Mouse (Mus musculus) embryo, embryonic 11.5 days (tissue): ENCODE measurements around the gene Gpx2.

ENCODE experiments used
- DNase-seq: peaks from one replicate; pipeline ENCODE4 v3.0.0-alpha.2; 2012; ENCODE audit warnings: low read depth, low spot score

The Gpx2 gene

DNA sequence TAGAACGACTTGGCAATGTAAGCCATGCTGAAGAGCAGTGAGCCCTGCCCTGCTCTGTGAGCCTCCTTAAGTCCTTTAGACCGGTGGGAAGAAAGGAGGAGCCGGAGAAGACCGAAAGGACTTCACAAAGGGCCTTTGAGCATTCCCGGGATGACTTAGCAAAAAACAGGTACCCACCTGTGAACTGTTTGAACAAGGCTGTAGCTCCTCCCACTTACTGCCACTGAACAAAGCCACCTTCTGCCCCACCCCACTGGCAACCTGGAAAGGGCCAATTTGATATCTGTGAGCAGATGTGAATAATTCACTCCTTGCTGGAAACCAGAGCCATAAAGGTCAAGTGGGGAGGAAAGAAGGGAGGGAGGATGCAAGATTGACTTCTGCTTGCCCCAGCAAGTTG lies at the start of gene Gpx2:
TSS of gene Gpx2 (minus strand) at position 205 of the 400 bp plus-strand sequence.
- DNase-seq, result no peak

DNA sequence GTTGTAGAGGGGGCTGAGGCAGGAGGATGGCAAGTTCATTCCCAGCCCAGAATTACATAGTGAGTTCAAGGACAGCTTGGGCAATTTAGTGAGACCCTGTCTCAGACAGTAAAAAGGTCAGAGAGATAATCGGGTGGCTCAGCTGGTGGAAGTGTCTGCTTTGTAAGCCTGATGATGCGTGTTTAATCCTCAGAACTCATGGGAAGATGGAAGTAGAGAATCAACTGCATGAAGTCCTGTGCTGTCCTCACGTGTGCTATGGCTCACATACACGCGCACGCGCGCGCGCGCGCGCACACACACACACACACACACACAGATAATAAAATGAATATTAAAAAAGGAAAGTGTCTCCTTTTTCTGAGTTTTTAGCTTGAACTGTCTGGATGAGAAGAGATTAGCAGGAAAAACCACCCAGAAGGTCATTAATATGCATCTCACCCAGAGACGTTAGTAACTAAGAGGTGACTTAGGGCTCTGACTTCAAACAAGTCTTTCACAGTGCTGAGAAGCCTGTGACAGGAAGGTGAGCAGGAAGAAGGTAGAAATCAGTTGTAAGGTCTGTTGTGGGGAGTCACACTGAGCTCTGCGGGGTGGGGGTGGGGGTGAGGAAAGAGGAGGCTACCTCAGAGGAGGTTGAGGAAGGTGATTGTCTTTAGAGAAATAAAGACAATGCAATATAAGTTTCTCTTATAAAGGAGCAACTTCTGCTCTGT lies 49.1 kb upstream of the Gpx2 start:
- DNase-seq, result no peak

DNA sequence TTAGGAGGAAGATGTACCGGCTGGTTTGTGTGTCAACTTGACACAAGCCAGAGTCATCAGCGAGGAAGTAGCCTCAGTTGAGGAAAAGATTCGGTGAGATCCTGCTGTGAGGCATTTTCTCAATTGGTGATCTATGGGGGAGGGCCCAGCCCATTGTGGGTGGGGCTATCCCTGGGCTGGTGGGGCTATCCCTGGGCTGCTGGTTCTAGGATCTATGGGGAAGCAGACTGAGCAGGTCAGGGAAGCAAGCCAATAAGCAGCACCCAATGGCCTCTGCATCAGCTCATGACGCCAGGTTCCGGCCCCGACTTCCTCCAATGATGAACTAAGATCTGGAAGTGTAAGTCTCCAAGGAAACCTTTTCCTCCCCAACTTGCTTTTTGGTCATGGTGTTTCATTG lies 44.7 kb upstream of the Gpx2 start:
- no peak for DNase-seq

DNA sequence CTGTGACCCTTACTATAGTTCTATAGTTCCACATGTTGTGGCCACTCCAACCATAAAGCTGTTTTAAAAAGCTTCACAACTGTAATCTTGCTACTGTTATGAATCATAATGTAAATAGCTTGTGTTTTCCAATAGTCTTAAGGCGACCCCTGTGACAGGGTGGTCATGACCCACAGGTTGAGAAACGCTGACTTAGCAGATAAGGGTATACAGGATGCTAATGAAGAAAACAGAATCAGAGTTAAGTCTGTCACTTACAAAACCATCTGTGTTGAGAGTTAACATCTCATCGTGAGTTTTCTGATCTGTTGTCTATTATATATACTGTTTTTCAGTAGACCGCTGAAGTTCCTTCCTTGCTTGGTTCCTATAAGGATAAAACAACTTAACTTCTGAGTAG lies 43.9 kb upstream of the Gpx2 start:
- no peak for DNase-seq

DNA sequence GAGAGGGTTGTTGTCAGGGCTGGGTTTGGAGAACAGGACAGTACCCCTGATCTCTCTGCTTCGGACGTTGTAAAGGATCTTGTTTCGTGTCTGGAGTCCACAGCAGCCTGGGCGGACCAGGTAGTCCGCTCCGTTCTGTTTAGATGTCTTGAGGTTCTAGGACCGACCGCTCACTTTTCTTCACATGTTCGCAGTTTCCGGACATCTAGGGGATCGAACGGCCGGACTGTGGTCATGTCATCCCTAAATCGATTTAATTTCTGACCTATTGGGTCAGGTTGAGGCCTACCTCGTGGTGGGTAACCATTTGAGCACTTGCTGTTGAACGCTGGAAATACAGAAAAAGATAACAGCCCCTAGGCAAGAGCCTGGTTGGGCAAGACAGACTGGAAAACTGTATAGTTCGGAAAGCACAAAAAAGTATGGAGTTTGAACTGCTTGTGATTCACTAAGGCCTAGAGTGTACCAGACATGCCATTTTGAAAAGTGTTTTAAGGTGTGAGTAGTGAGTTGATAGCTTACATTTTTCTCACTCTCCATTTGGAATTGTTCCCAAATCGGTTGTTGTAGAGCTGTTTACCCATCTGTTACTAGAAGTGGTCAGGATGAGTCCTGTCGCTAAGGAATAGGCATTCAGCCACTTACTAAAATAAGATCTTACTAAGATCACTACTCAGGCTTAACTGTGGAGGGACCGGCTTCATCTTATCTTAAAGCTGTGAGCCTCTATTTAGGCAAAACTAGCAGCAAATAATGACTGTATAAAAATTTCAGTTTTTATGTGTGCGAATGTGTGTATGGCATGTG lies 42.7 kb upstream of the Gpx2 start:
- DNase-seq, result no peak

DNA sequence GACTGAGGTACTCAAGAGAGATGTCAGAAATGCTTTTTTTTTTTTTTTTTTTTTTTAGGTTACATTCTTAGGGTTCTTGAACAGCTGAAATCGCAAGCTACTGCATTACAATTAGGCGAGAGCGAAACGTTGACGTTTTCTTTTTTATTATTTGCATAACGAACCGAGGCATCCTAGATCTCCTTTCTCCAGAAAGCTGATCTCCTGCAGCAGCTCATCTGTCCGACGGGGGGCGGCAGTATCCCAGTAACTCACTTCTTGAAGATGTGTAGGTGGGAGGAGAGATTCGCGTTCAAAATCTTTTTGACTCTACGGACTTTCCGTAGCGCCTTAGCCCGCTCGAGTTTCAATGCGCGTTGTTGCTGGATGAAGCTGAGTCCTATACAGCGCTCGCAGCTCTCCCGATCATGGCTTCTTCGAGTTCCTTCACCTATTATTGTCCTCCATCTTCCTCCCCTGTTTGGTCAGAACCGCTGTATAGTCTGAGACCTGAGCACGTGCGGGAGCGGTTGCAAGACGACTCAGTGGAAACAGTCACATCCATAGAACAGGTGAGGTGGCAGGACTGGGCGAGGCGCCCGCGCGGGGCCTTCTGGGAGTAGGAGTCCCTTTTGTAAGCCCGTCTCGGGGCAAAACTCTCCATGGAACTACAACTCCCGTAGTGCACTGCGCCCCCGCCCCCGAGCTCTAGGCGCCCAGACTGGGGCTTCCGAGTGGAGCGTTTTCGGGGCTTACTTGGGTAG lies 41.9 kb upstream of the Gpx2 start:
- DNase-seq, result peak; percentile 90

DNA sequence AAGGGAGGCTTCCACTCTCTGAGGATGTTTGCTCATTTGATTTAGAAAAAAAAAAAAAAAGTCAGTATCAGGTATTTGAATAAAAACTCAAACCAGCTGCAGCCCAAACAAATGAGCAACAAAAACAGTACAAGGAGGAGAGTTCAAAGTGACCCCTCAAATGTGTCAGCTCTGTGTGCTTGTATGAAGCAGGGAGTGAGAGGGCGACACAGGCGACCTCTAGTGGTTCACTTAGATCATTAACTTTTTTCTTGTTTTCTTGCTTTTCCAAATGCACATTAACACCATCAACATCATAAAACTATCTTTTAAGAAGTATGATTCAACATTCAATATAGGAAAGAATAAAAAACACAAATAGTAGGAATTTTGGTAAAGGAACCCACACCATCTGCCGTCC lies 37.4 kb upstream of the Gpx2 start:
- peak; percentile 31 for DNase-seq

DNA sequence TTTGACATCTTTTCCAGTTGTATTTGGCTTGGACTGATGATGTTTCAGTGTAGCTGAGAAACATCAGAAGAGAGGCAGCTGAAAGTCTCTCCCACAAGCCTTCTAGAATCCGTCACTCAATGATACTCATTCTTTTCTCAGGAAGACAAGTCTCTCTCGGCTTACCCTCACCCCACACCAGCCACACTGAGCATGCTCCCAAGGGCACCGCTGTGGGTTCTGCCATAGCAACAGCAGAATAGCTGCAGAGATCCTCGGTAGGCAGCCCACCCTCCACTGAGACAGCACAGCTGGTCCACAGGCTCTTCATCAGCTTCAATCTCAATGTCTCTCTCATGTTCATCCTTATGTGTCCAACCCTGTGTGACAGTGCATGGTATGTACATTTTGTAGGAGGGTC lies 29.9 kb upstream of the Gpx2 start:
- no peak for DNase-seq

DNA sequence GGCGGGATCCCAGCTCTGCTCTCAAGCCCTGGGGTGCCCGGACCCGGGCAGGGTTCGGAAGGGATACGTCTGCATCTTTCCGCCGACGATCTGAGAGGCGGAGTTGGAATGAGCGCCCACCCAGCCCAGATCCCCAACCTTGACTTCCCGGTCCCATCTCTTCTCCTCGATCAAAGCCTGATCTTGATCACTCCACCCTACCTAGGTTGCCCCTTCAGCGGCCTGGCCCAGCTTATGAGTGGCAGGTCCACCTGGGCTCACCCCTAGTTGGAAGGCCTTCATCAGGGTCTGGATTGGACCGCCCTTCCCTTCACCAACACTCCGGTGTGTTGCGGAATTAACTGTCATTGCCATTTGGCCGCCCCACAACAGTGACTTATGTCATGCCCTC lies 27.3 kb upstream of the Gpx2 start, which contains the start of gene Rab15:
TSS of gene Rab15 (minus strand) at position 258 of the 391 bp plus-strand sequence.
- DNase-seq, result no peak

DNA sequence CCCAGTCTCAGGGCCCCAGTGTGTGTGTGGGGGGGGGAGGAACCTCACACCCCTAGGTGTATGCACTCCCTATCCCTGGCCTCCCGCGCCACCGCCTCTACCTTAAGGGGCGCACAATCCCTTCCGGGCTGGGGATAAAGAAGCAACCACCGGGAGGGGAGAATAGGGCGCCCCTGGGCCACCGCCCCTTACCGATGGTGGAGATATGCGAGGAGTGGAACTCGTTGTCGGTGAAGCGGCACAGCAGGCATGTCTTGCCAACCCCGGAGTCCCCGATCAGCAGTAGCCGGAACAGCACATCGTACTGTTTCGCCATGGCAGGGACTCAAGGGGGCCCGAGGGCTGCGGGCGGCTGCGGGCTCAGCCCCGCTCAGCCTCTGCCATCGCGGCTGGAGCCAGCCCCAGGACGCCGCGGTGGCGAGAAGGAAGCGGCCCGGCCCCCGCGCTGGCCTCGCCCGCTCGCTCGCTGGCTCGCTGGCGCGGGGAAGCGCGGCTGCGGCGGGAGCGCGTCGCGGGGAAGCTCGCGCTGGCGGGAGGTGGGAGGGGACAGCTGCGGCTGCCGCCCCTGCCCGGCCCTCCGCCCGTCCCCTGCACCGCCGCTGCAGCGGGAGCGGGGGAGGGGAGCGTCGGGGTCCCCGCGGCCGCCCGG lies 26.8 kb upstream of the Gpx2 start:
- DNase-seq, result no peak

DNA sequence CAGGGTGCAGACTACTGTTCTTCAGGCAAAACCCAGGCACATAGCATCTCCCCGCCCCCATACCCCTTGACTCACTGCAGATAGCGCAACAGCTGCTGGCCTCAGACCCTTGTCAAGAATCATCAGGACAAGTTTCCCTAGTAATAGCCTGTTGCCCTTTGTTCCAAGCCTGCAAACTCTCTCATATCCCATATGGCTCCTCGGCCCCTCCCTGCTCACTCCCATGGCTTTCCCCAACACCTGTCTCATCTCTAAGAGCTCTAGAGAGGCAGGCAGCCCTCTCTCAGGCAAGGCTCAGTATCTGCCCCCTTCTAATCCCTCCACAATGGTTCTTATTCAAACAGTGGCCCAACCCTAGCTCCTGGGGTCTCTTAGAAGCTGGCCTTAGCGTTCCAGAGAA lies 25.3 kb upstream of the Gpx2 start:
- no peak for DNase-seq

DNA sequence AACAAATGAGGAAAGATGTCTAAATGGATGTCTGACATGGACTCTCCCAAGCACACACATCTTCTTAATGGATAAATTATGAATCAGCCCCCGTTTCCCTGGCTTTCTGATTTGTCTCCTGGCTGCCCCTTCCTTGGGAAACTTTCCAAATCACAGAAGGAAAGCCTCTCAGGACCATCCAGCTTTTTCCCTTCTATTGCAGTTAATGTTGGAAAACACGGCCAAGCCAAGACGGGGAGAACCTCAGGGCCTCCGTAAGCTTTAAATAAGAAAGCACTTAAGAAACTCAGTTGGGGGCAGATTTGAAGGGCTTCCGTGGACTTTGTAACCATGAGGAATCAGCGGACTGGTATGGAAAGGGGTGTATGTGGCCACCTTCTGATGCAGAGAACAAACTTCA lies 24.5 kb upstream of the Gpx2 start:
- no peak for DNase-seq

DNA sequence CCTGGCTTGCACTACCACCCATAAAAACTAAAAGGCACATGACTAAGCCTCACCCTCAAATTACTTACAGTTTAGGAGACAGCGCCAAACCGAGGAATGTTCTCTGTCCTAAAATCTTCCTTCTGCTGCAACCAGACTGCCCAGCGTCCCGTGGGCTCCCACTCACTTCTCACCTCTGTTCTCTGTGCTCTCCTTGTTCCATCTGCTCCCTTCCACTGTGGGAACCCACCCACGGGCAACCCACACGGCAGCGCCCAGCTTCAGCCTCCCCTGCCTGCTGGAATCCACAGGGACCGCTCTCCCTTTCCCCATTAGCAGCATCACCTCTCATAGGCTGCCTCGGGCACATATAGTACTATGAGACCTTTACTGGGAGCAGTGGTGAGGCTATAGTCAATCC lies 23.6 kb upstream of the Gpx2 start:
- no peak for DNase-seq

DNA sequence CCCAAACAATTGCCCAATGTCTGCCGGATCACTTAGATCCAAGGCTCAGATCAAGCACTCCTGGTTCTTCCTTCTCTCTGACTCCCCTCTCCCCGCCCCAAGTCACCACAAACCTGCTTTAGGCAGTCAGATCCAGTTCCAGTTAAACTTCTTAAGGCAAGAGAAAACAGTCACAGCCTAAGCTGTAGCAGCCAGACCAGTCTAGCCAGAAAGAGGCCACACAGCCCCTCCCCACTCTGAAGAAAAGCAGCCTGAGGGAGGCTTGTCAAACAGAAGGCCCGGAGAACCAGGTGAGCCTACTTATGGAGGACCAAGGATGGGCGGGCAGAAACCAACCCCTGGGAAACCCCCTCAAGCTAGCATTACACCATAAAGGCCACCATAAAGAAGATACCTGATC lies 22.8 kb upstream of the Gpx2 start:
- DNase-seq, result no peak

DNA sequence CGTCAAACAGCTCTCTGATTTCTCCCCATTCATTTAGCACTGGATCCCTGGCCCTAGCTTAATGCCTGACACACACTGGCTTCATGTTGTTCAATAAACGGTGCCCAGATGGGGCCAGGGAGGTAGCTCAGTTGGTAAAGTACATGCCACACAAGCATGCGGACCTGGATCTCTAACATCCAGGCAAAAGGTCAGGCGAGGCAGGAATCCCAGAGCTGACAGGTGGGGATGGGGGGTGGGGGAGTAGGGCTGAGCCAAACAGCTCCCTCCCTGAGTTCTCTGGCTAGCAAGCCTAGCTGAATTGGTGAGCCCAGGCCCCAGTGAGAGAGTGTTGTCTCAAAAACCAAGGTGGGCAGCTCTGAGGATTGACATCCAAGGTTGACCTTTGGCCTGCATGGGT lies 21.8 kb upstream of the Gpx2 start:
- DNase-seq, result no peak

DNA sequence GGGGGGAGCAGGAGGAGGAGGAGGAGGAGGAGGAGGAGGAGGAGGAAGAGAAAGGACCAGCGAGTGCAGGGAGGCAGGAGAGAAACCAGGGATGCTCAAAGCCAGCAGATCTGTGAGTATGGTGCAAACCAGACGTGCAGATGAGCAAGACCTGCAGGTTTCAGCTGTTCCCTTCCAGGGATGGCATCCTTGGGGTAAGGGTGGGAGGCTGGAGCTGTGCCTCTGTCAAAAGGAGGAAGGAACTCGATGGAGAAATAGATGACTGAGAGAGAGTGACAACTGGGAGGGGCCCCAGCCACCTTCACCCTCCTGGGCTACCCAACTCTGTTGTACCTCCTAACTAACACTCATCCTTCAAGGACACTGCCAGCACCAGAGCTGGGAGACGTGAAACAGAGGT lies 21.4 kb upstream of the Gpx2 start:
- no peak for DNase-seq

DNA sequence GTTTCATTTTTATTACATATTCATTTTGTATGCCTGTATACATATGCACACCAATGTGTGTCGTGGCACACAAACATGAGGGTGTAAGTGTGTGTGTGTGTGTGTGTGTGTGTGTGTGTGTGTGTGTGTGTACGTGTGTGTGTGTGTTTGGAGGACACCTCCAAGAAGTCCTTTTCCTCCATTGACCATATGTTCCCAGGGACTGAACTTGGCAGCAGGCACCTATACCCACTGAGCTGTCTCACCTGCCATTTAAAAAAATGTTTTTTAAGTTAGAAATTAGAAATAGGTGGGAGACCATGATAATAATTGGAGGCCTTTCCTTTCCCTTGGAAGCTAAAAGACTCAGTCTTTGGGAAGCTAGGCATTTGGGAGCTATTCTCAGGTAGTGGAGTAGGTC lies 18.8 kb upstream of the Gpx2 start:
- DNase-seq, result no peak

DNA sequence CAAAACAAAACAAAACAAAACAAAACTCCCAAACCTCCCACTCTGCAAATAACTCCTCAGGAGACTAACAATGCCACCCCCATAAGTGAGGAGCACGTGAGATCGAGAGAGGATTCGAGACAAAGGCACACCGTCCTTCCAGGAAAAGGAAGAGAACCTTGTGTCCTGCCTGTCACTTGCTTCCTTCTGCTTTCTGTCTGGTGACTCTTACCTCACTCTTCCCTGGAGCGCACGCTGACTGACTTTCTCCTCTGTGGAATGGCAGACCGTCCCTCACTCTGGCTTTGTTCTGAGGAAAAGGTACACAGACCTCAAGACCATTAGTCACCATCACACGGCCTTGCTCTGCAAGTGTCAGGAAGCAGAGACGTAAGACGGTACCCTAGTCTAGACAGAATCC lies 18.2 kb upstream of the Gpx2 start:
- no peak for DNase-seq

DNA sequence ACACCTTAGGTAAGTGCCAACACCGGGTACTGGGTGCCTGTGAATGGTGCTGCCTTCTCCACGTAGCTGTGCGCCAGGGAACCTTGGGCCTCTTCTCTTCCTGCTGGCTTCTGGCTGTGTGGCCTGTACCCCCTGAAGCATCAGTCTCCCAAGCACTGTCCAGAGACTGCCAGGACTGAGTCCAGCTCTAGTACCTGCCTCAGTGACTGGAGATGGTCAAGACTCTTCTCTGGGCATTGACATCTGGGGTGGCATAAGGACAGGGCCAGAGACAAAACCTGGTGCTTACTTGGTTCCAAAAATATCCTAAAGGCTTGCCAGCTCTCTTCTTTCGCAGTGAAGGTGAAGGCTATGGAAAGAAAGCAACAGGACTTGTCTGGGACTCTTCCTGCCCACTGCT lies 15.7 kb upstream of the Gpx2 start:
- no peak for DNase-seq

DNA sequence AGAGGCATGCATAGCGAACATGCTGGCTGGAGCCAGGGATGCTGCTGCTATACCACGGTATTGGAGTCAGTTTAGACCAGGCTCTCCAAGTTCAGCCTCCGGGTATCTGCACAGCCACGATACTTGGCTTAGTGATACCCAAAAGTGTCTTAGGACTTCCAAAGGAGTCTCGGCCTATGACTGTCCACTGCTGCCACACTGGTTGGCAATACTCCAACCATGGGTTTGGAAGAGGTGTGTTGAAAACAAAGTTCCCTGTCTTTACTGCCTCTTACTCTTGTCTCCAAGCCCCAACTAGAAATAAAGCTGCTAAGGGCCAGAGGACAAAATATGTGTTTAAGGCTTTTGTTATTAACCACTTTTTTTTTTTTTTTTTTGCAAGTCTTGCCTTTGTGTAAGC lies 15.1 kb upstream of the Gpx2 start:
- DNase-seq, result no peak

DNA sequence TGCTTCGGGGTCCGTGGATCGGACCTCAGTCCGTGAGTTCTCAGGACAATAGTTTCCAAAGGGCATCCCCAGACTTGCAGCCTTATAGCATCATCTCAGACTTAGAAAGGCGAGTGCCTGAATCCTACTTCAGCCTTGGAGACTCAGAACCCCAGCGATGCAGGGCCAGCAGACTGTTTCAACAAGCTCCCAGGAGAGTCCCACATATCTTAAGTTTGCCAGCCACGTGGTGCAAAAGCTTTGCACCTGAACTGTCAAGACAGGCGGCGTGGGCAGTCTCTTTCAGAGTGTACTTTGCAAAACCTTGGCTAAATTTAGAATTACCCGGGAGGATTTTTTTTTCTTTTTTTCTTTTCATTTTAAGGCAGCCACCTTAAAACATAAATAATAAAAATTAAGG lies 12.4 kb upstream of the Gpx2 start:
- DNase-seq, result no peak
